Mouse (Mus musculus): ENCODE results near the gene Gng7. TPM values are rescaled to one million over a fixed set of nuclear protein-coding genes. Genes with fewer than 3 reads are reported as not detected.
"Not testable (repeated sequence)": the region's sequence is repeated elsewhere in the genome, so short reads cannot be mapped to it uniquely, and the experiment has no call there.

Gene Gng7
- total RNA-seq (2015) (0.11 TPM in 1 of 2 replicates, not detected in the other), total RNA-seq (2017) (0.26 TPM in 1 of 2 replicates, not detected in the other)

DNA sequence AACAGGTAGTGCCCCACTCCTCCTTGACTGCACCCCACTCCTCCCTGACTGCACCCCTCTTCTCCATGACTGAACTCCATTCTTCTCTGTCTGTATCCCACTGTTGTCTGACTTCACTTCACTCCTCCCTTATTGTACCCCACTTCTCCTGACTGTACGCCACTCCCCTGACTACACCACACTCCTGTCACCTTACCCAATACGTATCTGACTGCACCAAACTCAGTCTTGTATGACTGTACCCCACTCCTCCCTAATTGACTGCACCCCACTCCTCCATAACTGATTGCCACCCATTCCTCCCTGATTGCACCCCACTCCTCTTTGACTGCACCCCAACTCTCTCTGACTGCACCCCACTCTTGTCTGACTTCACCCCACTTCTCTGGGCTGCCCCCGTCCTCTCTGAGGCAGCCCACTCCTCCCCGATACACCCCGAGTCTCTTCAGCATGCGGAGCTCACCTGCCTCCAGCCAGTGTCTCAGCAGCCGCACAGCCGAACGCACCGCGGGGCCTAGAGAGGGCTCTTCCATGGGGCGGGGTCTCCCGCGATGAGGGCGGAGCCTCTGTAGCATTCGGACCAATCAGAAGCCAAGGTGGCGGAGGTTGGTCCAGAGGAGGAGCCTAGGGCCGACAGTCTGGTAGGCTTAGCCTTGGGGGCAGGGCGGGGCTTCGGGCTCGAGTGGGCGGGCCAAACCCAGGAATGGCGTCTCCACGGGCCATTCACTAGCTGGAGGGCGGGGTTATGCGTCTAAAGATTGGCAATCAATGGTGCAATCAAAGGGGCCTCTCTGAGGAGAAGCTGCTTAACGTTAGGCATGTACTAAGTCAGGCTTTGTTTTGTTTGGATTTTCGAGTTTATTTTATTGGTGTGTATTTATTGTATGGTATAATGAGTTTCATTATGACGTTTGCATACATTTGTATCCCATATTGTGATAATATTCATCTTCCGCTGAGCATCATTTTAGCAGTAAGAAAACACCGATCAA, at the start of gene Gng7:
Gene Gng7 (minus strand): TSS at position 553 of the 992 bp plus-strand sequence.
- ATAC-seq (ENCODE audit: poor library complexity, severe bottlenecking): peak; percentile 97

DNA sequence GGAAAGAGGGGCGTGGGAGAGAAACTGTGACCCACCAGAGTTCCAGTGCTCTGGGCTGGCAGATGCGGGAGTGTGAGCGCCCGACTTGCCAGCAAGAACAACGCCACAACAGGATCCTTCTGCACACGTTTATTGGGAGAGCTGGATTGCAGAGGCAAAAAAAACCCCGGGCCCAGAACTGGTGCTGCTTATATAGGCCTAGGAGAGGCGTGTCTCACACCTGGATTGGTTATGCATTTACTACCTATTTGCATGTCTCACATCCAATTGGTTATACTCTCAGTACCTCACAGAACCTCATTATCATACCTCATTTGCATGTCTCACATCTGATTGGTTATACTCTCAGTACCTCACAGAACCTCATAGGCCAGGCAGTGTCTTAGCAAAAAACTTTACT, 49.8 kb upstream of the Gng7 start:
- ATAC-seq (ENCODE audit: poor library complexity, severe bottlenecking): not testable (repeated sequence)

DNA sequence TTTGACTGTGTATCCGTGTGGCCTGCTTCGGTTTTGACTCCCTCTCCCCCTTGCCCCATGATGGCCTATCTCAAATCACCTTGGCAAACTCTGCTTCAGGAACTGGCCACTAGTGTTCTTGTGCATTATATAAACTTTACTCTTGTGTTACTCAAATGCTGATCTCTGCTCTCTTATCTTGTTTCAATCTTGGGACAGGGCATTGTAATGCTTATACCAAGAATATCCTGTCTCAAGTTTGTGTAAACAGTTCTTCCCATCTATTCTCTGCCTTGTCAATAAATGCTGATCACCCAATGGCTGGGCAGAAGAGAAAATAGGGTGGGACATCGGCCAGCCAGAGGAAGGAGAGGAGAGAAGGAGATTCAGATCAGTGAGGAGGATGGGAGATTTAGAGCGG, 48.0 kb upstream of the Gng7 start:
- ATAC-seq (ENCODE audit: poor library complexity, severe bottlenecking): no peak

DNA sequence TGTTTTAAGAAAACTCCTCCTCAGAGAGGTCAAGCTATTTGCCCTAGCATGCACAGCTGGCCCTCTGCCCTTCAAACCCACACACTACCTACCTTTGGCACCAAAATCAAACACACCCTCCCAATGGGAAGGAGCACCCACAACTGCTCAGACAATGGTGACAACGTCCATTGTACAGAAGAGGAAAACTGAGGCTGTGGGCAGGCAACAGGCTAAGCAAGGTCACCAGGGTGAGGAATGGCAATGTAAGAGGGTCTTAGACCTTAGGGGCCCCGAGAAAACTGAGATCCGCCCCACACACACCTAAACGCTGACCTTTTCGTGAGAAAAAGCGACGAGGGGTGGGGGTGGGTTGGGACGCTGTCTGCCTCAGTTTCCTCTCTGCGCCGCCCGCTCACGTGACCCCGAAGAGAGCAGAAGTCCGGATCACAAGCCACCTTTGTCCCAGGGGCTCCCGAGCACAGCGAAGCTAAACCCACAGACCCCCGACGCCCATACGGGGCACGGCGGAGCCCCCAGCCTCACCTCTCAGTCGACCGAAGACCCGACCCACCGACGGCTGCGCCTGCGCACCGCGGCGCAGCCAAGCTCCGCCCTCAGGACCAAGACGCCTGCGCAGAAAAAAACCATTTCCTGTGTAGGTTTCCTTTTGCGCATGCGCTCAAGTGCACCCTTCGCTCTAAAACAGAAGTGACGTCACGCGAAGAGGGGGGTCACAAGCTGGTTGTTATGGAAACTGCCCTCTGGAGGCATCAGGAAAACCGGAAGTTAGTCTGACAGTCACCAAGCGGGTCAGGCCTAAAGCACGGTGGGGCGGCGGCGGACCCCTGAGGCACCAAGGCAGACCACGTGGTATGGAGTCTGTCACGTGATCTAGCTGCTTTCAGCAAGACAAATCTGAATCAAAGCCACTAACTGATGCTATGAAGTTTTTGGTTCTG, 45.1 kb upstream of the Gng7 start, which contains the start of gene Sgta:
Gene Sgta (minus strand): TSS at position 579 of the 941 bp plus-strand sequence.
- ATAC-seq (ENCODE audit: poor library complexity, severe bottlenecking): peak; percentile 98

DNA sequence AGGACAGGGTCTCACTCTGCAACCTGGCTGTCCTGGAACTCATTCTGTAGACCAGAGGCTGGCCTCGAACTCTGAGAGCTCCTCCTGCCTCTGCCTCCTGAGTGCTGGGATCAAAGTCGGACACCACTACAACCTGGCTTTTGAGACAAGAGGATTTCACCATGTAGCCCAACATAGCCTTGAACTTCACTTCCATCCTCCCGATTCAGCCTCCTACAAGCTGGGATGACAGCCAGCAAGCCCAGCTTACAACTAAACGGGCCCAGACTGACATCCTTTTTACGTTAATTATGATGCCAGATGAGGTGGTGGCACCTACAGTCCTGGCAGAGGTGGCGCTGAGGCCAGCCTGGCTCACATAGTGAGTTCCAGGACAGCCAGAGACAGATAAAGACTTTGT, 44.2 kb upstream of the Gng7 start:
- ATAC-seq (ENCODE audit: poor library complexity, severe bottlenecking): no peak

DNA sequence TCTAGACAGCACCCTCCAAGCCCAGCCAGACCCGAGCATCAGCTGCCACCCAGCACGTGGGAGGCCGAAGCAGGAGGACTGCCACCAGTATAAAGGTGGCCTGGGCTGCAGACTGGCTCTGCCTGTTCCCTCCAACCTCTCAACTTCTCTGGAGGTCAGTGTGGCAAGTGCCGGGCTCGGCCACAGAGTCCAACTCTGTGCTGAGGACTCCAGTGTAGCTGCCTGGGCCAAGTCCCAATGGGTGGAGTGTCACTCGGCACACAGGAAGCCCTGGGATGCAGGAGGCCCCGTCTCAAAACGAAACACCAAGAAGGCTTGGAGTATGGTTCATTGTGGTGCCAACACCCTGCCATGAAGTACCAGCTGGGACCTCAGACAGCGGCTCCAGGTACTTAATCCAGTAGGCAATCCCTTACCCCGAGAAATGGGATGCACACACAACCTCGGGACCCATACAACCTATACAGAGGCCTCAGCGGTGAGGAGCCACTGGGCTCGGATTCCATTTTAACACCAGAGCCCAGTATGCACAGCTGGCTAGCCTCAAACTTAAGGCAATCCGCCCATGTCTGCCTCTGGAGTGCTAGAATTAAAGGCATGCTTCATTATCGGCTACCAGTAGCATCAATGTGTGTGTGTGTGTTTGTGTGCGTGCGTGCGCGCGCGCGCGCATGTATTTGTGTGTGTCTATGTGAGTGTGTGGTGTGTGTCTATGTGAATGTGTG, 42.8 kb upstream of the Gng7 start:
- no peak for ATAC-seq (ENCODE audit: poor library complexity, severe bottlenecking)

DNA sequence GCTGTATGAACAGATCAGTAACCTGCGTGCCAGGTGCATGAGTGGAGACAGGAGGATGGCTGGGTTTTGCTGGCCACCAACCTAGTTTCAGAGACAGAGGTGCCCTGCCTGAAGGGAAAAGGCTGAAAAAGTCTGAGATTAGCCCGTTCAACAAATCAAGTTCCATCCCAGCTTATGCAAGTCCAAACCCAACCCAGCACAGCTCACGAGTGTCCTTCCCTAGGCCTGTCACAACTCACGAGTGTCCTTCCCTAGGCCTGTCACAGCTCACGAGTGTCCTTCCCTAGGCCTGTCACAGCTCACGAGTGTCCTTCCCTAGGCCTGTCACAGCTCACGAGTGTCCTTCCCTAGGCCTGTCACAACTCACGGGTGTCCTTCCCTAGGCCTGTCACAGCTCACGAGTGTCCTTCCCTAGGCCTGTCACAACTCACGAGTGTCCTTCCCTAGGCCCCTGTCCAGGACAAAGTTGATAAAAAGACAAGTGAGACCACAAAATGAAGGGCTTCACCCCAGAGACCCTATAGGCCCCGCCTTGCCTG, 41.1 kb upstream of the Gng7 start:
- not testable (repeated sequence) for ATAC-seq (ENCODE audit: poor library complexity, severe bottlenecking)

DNA sequence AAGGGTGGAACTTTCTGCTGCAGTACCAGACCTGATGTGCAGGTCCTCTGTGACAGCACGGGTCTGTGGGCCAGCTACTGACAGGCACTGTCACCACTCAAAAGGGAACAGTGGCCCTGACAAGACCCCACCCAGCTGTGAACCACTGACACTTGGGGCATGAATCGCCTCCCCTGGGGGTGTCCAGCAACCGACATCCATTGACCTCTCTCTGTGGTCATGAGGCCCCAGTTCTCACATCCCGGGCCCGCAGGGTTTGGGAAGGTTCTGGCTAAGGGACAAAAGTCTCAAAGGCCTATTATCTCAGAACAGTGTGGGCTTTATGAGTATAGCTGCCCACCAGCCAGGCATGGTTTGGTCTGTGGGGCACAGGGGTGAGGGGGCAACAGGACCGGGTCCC, 40.4 kb upstream of the Gng7 start:
- ATAC-seq (ENCODE audit: poor library complexity, severe bottlenecking): no peak

DNA sequence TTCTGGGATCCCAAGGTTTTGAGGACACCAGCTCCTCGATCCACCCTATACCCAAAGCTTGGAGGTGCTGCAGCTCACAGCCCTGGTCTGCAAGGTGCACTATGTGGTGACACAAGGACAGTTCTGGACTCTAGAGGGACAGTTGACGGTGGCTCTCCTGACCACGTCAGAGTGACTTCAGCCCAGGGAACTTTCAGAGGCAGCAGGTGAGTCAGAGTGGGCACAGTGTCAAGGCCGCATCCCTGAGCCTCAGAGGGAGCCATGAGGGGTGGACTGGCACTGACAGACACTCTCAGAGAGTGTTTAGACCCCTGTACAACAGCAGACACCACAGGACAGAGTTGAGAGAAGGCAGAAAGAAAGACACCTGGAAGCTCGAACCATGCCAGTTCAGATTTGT, 37.8 kb upstream of the Gng7 start:
- no peak for ATAC-seq (ENCODE audit: poor library complexity, severe bottlenecking)

DNA sequence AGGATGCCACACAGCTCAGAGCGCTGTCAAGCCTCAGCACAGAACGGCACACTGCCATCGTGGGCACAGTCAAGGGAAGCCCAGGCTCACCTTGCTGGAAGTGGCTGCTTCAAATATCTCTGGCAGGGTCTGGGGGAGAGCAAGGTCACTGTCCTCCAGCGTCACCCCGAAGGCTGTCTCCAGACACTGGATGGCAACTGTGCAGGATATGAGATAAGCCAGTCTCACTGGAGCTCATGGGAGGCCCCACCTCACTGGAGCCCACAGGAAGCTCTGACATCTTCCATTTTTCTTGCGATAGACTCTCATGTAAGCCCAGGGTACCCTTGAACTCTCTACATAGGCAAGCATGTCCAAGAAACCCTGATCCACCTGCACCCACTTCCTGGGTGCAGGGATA, 36.4 kb upstream of the Gng7 start:
- ATAC-seq (ENCODE audit: poor library complexity, severe bottlenecking): no peak

DNA sequence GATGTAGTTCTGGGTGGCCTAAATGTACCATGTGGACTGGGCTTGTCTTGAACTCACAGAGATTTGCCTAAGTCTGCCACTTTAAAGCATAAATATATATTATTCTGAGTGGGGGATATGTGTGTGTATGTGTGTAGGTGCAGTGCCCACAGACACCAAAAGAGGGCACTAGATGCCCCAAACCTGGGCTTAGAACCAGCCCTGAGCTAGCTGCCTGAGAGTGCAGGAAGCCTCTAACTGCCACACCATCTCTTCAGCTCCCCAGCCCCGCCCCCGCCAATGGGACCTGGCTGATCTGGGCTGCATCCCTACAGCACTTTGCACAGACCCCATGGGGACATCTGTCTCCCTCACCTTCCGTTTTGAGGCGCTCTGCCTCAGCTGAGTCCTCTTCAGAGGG, 35.9 kb upstream of the Gng7 start:
- ATAC-seq (ENCODE audit: poor library complexity, severe bottlenecking): peak; percentile 43; the same call in 1 of the 2 replicates

DNA sequence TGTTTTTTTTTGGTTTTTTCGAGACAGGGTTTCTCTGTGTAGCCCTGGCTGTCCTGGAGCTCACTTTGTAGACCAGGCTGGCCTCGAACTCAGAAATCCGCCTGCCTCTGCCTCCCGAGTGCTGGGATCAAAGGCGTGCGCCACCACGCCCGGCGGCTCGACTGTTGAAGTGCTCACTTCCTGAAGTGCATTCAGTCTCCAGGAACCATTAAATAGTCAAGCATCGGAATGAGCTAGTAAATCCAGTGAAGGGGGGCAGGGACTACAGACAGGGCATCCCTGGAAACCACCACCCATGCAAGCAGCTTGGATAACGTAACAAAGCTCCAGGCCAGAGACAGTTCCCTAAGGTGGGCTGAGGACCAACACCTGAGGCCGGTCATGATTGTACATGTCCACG, 30.5 kb upstream of the Gng7 start:
- ATAC-seq (ENCODE audit: poor library complexity, severe bottlenecking): not testable (repeated sequence)

DNA sequence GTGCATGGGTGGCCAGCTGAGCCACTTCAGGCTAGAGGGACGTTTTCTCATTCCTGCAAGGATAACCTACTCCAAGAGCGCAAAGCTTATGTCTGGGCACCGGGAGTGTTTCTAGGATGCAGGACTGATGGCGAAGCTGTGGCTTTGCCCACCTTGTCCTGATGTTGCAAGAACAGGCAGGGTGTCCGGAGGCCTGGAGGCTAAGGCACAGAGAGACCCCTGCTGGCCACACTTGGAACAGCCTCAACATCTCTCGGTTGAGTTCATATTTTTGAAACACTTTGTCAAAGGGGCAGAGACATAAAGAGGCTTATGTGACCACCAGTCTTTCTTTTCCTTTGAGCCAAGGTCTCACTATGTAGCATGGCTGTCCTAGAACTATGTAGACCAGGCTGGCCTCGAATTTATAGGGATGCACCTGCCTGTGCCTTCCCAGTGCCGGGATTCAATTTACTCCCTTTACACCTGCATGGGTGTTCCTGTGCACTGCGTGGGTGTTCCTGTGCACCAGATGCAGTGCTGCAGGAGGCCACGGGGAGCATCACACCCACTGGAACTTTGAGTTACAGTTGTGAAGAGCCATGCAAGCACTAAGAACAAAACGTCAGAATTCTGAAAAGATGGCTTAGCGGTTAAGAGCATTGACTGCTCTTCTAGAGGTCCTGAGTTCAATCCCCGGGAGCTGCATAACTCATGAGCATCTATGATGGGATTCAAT, 26.9 kb upstream of the Gng7 start:
- peak; percentile 54 for ATAC-seq (ENCODE audit: poor library complexity, severe bottlenecking)

DNA sequence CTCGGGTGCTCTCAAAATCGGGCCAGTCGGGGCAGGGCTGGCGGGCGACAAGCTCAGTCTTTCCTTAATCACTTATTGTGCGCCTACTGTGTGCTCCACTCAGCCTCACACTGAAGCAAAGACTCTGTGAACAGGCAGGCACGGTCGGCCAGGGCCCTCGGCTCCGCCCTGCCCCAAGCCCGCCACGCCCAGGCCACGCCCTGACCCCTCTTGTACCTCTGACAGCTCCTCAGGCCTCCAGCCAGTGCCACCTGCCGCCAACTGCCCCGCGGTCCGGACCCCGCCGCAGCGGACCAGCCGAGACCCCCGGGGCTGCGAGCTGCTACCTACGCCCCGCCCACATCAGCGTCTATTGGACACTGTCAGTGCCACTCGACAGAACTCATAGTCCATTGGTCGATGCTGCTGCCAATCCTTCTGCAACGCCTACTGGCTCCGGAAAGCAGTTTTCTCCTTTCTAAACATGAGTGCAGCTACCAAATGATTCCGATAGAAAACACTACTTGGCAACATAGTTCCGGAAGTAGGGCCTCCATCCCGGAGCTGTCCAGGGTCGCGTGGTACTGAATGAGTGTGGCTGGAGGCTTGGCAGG, 22.3 kb upstream of the Gng7 start, which contains the start of gene Slc39a3:
Gene Slc39a3 (minus strand): TSS at position 439 of the 593 bp plus-strand sequence.
- peak; percentile 96 for ATAC-seq (ENCODE audit: poor library complexity, severe bottlenecking)

DNA sequence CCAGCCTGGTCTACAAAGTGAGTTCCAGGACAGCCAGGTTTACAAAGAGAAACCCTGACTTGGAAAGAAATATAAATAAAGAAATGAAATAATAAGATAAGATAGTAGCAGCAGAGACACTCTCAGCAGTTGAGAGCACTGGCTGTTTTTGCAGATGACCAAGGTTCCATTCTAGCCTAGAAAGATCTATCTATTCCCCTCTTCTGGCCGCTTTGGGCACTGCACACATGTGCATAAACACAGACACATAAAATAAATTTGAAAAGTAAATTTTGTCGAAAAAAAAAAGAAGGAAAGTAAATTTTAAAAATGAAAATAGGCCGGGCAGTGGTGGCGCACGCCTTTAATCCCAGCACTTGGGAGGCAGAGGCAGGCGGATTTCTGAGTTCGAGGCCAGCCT, 21.5 kb upstream of the Gng7 start:
- ATAC-seq (ENCODE audit: poor library complexity, severe bottlenecking): no peak

DNA sequence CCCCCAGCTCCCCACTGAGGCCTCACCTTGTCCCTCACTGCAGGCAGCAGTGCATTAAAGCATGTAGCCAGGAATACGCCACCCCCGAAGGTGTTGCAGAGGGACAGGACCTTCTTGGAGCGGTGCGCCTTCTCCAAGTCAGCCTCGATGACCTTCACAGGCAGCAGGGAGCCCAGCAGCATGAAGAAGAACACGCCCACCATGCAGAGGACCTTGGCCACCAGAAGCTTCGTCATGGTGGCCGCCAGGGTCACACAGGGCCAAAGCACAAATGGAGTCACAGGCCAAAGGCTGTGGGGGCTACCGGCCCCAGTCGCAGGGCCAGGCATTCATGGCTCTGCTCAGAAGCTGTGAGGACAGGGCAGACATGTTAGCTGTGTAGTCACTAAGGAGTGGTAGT, 18.8 kb upstream of the Gng7 start:
- no peak for ATAC-seq (ENCODE audit: poor library complexity, severe bottlenecking)

DNA sequence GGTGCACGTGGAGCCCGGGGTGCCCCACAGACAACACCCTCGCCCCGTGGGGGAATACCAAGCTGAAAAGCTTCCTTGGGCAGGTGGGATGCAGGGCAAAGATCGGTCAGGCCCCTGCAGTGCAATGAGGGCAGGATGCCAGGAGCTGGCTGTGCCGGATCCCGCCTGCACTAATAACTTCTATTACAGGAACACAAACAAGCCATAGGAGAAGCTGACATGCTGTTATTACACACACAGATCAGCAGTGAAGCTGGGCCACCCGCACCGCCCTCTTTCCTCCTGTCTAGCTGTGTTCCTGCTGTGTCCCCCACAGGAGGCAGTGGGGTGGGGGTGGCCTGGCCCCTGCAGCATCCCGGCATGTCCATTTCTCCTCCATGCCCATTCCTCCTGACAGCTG, 14.3 kb upstream of the Gng7 start:
- ATAC-seq (ENCODE audit: poor library complexity, severe bottlenecking): no peak

DNA sequence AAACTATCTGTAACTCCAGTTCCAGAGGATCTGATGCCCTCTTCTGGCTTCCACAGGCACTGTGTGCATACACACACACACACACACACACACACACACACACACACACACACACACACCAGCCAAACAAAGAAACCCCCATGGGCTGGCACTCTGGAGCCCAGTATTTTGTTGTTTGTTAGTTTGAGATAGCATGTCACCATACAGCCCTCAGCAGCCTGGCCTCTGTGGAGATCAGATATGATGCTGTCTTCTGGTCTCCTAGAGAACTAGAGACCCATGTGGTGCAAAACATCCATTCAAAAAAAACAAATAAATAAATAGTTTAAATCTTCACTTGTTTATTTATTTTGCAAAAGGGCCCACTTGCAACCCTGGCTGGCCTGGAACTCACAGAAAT, 13.5 kb upstream of the Gng7 start:
- no peak for ATAC-seq (ENCODE audit: poor library complexity, severe bottlenecking)

DNA sequence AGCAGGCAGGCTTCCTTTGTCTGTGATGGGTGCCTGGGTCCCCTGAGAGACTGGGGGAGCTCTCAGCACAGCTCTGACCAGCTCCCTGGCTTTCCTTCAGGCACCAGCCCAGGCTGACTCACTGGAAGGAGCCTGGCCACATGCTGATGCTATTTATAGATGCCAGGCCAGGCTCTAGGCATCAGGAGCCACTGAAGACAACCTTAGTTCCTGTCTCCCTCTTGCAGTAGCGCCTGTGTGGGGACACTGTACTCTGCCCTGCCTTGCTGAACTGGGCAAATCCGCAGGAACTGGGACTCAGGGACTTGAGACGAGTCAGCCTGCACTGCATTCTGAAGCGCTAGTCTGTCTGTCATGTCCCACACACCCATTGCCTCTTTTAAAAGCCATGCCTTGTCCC, 12.6 kb upstream of the Gng7 start:
- no peak for ATAC-seq (ENCODE audit: poor library complexity, severe bottlenecking)
